In the genomic region with DNA sequence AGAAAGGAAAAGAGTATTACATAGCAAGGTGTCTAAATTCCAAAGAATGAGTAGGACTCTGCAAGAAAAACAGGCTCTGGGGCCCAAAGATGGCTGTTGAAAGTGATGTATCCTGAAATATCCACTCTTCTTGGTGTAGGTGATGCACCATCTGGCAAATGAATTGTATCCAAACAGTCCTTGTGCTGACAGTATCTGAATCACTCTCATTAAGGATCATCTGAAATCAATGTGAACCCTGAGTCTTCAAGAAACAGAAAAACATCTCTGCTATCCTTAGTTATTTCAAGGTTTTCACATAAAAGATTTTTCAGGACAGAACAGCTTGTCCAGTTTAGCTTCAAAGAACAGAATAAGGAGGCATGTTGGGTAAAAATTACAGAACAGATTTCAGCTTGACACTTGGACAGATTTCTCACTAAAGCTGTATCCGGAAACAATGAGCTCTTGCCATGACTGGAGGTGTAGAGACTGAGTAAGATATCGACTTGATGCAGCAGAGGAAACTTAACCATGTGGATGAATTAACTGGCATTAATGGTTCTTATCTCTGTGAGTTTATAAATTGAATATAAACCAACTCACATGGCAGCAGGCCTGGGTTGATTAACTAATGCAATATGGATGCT, we compare ENCODE assay signal across 26 mouse cellular contexts.
DNase-seq lines count a peak whose midpoint lies in the region; ATAC-seq and TF ChIP-seq lines count a peak whose summit lies in the region.
"Had no signal": no experiment of that assay in that cellular context is flagged by ENCODE, and none has a peak within 500 bp of the region (broad histone marks: within the 10 kb centered on the region; RNA-seq: fewer than 3 reads in every experiment).

No protein-coding gene starts in this region.

- DNase-seq in layer of hippocampus, adult 18-20 months (ENCODE audit: low spot score in 2 of 2): peak; percentile 12 to 54
- no peak for DNase-seq in layer of hippocampus, postnatal 10 days (ENCODE audit: low spot score in 2 of 2)
- peak; percentile 83 for DNase-seq in brain, adult 2 months (ENCODE audit: low read depth, low spot score)
- DNase-seq in layer of hippocampus, adult 2 months (ENCODE audit: low spot score in 2 of 2): peak in 1 of 2 experiments; percentile 45
- peak; percentile 3 to 23 for DNase-seq in left cerebral cortex, postnatal 14 days (ENCODE audit: low spot score in 2 of 2)
- no peak for DNase-seq in ovary, adult 18-20 months (ENCODE audit: low spot score)
- DNase-seq: adrenal gland, postnatal 36 days; B cell, adult 2 months; cerebellum, adult 11 months; gastrocnemius, postnatal 25 days; heart, adult 18-20 months; kidney, adult 18-20 months; kidney, postnatal 4 days had no signal

- H3K27ac ChIP-seq in layer of hippocampus, adult 2 months: peak overlapping the region; percentile 76
- H3K27ac ChIP-seq in intestine, embryonic 15.5 days: no peak overlapping the region
- H3K27ac ChIP-seq: forebrain, embryonic 10.5 days; heart, embryonic 13.5 days; hindbrain, embryonic 13.5 days; macrophage; midbrain, embryonic 15.5 days; neural tube, embryonic 13.5 days had no signal

- WGBS in intestine, embryonic 15.5 days: 85% methylated on average over 2 of the region's 2 CpGs

- H3K4me3 ChIP-seq in layer of hippocampus, adult 2 months: no peak overlapping the region
- no peak overlapping the region for H3K4me3 ChIP-seq in intestine, embryonic 15.5 days (replicated peaks)
- H3K4me3 ChIP-seq: forebrain, embryonic 10.5 days; heart, embryonic 13.5 days; hindbrain, embryonic 13.5 days; midbrain, embryonic 15.5 days; myocyte; neural tube, embryonic 13.5 days had no signal

- H3K4me2 ChIP-seq in intestine, embryonic 15.5 days (replicated peaks): no peak overlapping the region
- H3K4me2 ChIP-seq: heart, embryonic 13.5 days; hindbrain, embryonic 13.5 days; midbrain, embryonic 15.5 days; neural tube, embryonic 13.5 days had no signal

- no peak overlapping the region for H3K9ac ChIP-seq in intestine, embryonic 15.5 days
- H3K9ac ChIP-seq: heart, embryonic 13.5 days; hindbrain, embryonic 13.5 days; midbrain, embryonic 15.5 days; neural tube, embryonic 13.5 days had no signal

- TF ChIP-seq CTCF in layer of hippocampus, adult 2 months (conservative IDR thresholded peaks at IDR 0.05): no peak

- no peaks in the 10 kb centered on the region for H3K36me3 ChIP-seq in intestine, embryonic 15.5 days
- H3K36me3 ChIP-seq: forebrain, embryonic 10.5 days; G1E; heart, embryonic 13.5 days; hindbrain, embryonic 13.5 days; midbrain, embryonic 15.5 days; neural tube, embryonic 13.5 days had no signal

- intact Hi-C loops in left cerebral cortex, postnatal 14 days (cut with DNase I): no loop called here

- no peaks in the 10 kb centered on the region for H3K4me1 ChIP-seq in intestine, embryonic 15.5 days (replicated peaks)
- H3K4me1 ChIP-seq: forebrain, embryonic 10.5 days; heart, embryonic 13.5 days; hindbrain, embryonic 13.5 days; midbrain, embryonic 15.5 days; neural tube, embryonic 13.5 days had no signal

- no peaks in the 10 kb centered on the region for H3K9me3 ChIP-seq in intestine, embryonic 15.5 days
- H3K9me3 ChIP-seq: forebrain, embryonic 10.5 days; G1E; heart, embryonic 13.5 days; hindbrain, embryonic 13.5 days; midbrain, embryonic 15.5 days; neural tube, embryonic 13.5 days had no signal

- no peaks in the 10 kb centered on the region for H3K27me3 ChIP-seq in intestine, embryonic 15.5 days (replicated peaks)
- H3K27me3 ChIP-seq: CH12.LX; heart, embryonic 13.5 days; hindbrain, embryonic 13.5 days; midbrain, embryonic 15.5 days; neural tube, embryonic 13.5 days had no signal

- no peak for ATAC-seq in intestine, embryonic 15.5 days
- ATAC-seq: forebrain, embryonic 16.5 days; lung, postnatal 0 days; midbrain, embryonic 15.5 days; Patski had no signal

Comparison
In these comparisons a context has a peak if more than half of its experiments do, and no peak if none do; other contexts are left out.
1. DNase-seq: peak in layer of hippocampus, adult 18-20 months (2 of 2), brain, adult 2 months (single experiment) and left cerebral cortex, postnatal 14 days (2 of 2); none in layer of hippocampus, postnatal 10 days (0 of 2) and ovary, adult 18-20 months (single experiment).